Mouse (Mus musculus) liver, embryonic 13.5 days (tissue): ENCODE data around the gene Nab2. TPM values are rescaled to one million over a fixed set of nuclear protein-coding genes. Genes with fewer than 3 reads are reported as not detected.
A peak's percentile ranks its signal among the peaks of the same experiment; 100 is the strongest.

ENCODE experiments used
- ATAC-seq: fragments of 200-750 bp; cut with Nextera tagmentation; 2 replicates; pipeline ENCODE4 v1.8.0; 2017; ENCODE audit warnings: low read depth, mild to moderate bottlenecking, moderate number of reproducible peaks, moderate library complexity
- DNase-seq: peaks from one replicate; pipeline ENCODE4 v3.0.0; 2022
- H3K27ac ChIP-seq: fragments of 300-500 bp; sonication (generic); 2 replicates; pipeline ENCODE4 v1.5.1; 2015; ENCODE audit warnings: moderate library complexity, mild to moderate bottlenecking, inconsistent platforms
- H3K27me3 ChIP-seq: fragments of 300-500 bp; sonication (generic); 2 replicates; pipeline ENCODE4 v1.6.1; 2015; ENCODE audit warnings: mild to moderate bottlenecking, inconsistent platforms
- H3K36me3 ChIP-seq: fragments of 300-500 bp; sonication (generic); 2 replicates; pipeline ENCODE4 v1.6.1; 2015; ENCODE audit warnings: mild to moderate bottlenecking, inconsistent platforms
- H3K4me1 ChIP-seq: fragments of 300-500 bp; sonication (generic); replicated peaks from 2 replicates; pipeline ENCODE4 v1.6.1; 2015; ENCODE audit warnings: inconsistent platforms
- H3K4me2 ChIP-seq: fragments of 300-500 bp; sonication (generic); 2 replicates; pipeline ENCODE4 v1.6.1; 2015; ENCODE audit warnings: inconsistent platforms, mild to moderate bottlenecking, moderate library complexity
- H3K4me3 ChIP-seq: fragments of 300-500 bp; sonication (generic); replicated peaks from 2 replicates; pipeline ENCODE4 v1.5.1; 2015; ENCODE audit warnings: mild to moderate bottlenecking, inconsistent platforms
- H3K9ac ChIP-seq: fragments of 300-500 bp; sonication (generic); 2 replicates; pipeline ENCODE4 v1.6.1; 2015; ENCODE audit warnings: mild to moderate bottlenecking, inconsistent platforms
- H3K9me3 ChIP-seq: fragments of 300-500 bp; sonication (generic); replicated peaks from 2 replicates; pipeline ENCODE4 v1.6.1; 2016; ENCODE audit warnings: inconsistent platforms
- WGBS: fragments of 180-500 bp; shearing (Covaris S2); methylation state at CpG from one replicate; pipeline ENCODE4 v1.1.7; 2015; ENCODE audit not compliant: insufficient replicate concordance; 5-methylcytosine and 5-hydroxymethylcytosine counted together
- polyA plus RNA-seq: library from polyadenylated mRNA; unstranded; fragments of >200 nt; fragmentation: Nextera tagmentation; extraction: Ambion mirVana; gene quantifications from 2 replicates; pipeline ENCODE4 v1.2.1, GENCODE M21; 2015

The Nab2 gene
- polyA plus RNA-seq, 1 experiment from 2014 or later = 1.5 TPM

- no peak overlapping the region for H3K4me3 ChIP-seq
- peaks cover 11% of the 10 kb centered on the region for H3K4me1 ChIP-seq
- H3K4me2 ChIP-seq = no peak overlapping the region
- no peak overlapping the region for H3K27ac ChIP-seq
- no peak overlapping the region for H3K9ac ChIP-seq
- 48% methylated on average over 2 of the region's 2 CpGs for WGBS
- peak; percentile 43; the same call in 1 of the 2 replicates for ATAC-seq
- H3K9me3 ChIP-seq = no peaks in the 10 kb centered on the region
- H3K36me3 ChIP-seq = peaks cover 67% of the 10 kb centered on the region
- DNase-seq = no peak
- H3K27me3 ChIP-seq = no peaks in the 10 kb centered on the region
Observed at GRCm38 (mm10) chr10:127694636-127695035, 26.3 kb upstream of the Nab2 start.

GRCm38 (mm10) chr10:127691053-127691452 lies 22.7 kb upstream of the Nab2 start:
- Histone ChIP-seq H3K4me1 (peaks cover 11% of the 10 kb centered on the region), H3K4me3 (no peak overlapping the region), H3K27me3 (no peaks in the 10 kb centered on the region), H3K9ac (no peak overlapping the region), H3K4me2 (no peak overlapping the region), H3K27ac (no peak overlapping the region), H3K9me3 (no peaks in the 10 kb centered on the region), H3K36me3 (peaks cover 46% of the 10 kb centered on the region)
- WGBS = 3% methylated on average over 1 of the region's 1 CpGs
- ATAC-seq (no peak), DNase-seq (no peak)

- Histone ChIP-seq H3K27me3 (no peaks in the 10 kb centered on the region), H3K4me1 (peaks cover 10% of the 10 kb centered on the region), H3K4me3 (no peak overlapping the region), H3K36me3 (no peaks in the 10 kb centered on the region), H3K9me3 (no peaks in the 10 kb centered on the region), H3K9ac (no peak overlapping the region), H3K4me2 (no peak overlapping the region), H3K27ac (no peak overlapping the region)
- DNase-seq (no peak), ATAC-seq (no peak)
- WGBS = 76% methylated on average over 6 of the region's 6 CpGs
Observed at GRCm38 (mm10) chr10:127682886-127683285, 14.5 kb upstream of the Nab2 start.

- Histone ChIP-seq H3K27ac (no peak overlapping the region), H3K9ac (no peak overlapping the region), H3K4me3 (no peak overlapping the region), H3K4me1 (peaks cover 23% of the 10 kb centered on the region), H3K36me3 (no peaks in the 10 kb centered on the region), H3K27me3 (no peaks in the 10 kb centered on the region), H3K4me2 (no peak overlapping the region), H3K9me3 (no peaks in the 10 kb centered on the region)
- ATAC-seq (no peak), DNase-seq (no peak)
- WGBS = 71% methylated on average over 3 of the region's 3 CpGs
Observed at GRCm38 (mm10) chr10:127679881-127680280, 11.5 kb upstream of the Nab2 start.

- Histone ChIP-seq H3K27me3 (no peaks in the 10 kb centered on the region), H3K4me2 (no peak overlapping the region), H3K9me3 (no peaks in the 10 kb centered on the region), H3K36me3 (no peaks in the 10 kb centered on the region), H3K4me3 (no peak overlapping the region), H3K27ac (no peak overlapping the region), H3K9ac (no peak overlapping the region), H3K4me1 (peaks cover 23% of the 10 kb centered on the region)
- no peak for ATAC-seq
- WGBS = 82% methylated on average over 1 of the region's 1 CpGs
- DNase-seq = no peak
Observed at GRCm38 (mm10) chr10:127679208-127679607, 10.8 kb upstream of the Nab2 start.

GRCm38 (mm10) chr10:127677591-127678336 lies 9.4 kb upstream of the Nab2 start:
- peak overlapping the region; percentile 95 for H3K4me2 ChIP-seq
- ATAC-seq = no peak
- H3K4me3 ChIP-seq = peak overlapping the region; percentile 87
- H3K27ac ChIP-seq = peak overlapping the region; percentile 83
- H3K27me3 ChIP-seq = no peaks in the 10 kb centered on the region
- H3K36me3 ChIP-seq = no peaks in the 10 kb centered on the region
- peaks cover 23% of the 10 kb centered on the region for H3K4me1 ChIP-seq
- H3K9me3 ChIP-seq = no peaks in the 10 kb centered on the region
- 6% methylated on average over 14 of the region's 14 CpGs for WGBS
- peak overlapping the region; percentile 82 for H3K9ac ChIP-seq
- peak; percentile 64 for DNase-seq

GRCm38 (mm10) chr10:127676691-127677548 lies 8.6 kb upstream of the Nab2 start:
- peak overlapping the region; percentile 87 for H3K4me3 ChIP-seq
- H3K9me3 ChIP-seq = no peaks in the 10 kb centered on the region
- H3K27me3 ChIP-seq = no peaks in the 10 kb centered on the region
- peak overlapping the region; percentile 82 for H3K9ac ChIP-seq
- H3K4me1 ChIP-seq = peaks cover 23% of the 10 kb centered on the region
- H3K36me3 ChIP-seq = no peaks in the 10 kb centered on the region
- peak overlapping the region; percentile 95 for H3K4me2 ChIP-seq
- peak overlapping the region; percentile 83 for H3K27ac ChIP-seq
- ATAC-seq = peak; percentile 93
- peak; percentile 88 for DNase-seq
- WGBS = under 1% methylated on average over 71 of the region's 71 CpGs

GRCm38 (mm10) chr10:127675859-127676398 lies 7.6 kb upstream of the Nab2 start:
- no peaks in the 10 kb centered on the region for H3K9me3 ChIP-seq
- H3K27ac ChIP-seq = peak overlapping the region; percentile 58
- WGBS = 46% methylated on average over 5 of the region's 5 CpGs
- peak overlapping the region; percentile 70 for H3K4me2 ChIP-seq
- H3K9ac ChIP-seq = peak overlapping the region; percentile 53
- H3K36me3 ChIP-seq = no peaks in the 10 kb centered on the region
- H3K27me3 ChIP-seq = no peaks in the 10 kb centered on the region
- H3K4me1 ChIP-seq = peaks cover 23% of the 10 kb centered on the region
- DNase-seq (no peak), ATAC-seq (no peak)
- H3K4me3 ChIP-seq = peak overlapping the region; percentile 87

- 87% methylated on average over 8 of the region's 8 CpGs for WGBS
- Histone ChIP-seq H3K9me3 (no peaks in the 10 kb centered on the region), H3K4me1 (peaks cover 23% of the 10 kb centered on the region), H3K4me2 (no peak overlapping the region), H3K27ac (no peak overlapping the region), H3K27me3 (no peaks in the 10 kb centered on the region), H3K4me3 (no peak overlapping the region), H3K36me3 (no peaks in the 10 kb centered on the region), H3K9ac (no peak overlapping the region)
- DNase-seq (peak; percentile 70), ATAC-seq (no peak)
Observed at GRCm38 (mm10) chr10:127674794-127675522, 6.6 kb upstream of the Nab2 start.

- WGBS = 80% methylated on average over 6 of the region's 6 CpGs
- Histone ChIP-seq H3K36me3 (no peaks in the 10 kb centered on the region), H3K27ac (no peak overlapping the region), H3K9me3 (no peaks in the 10 kb centered on the region), H3K4me2 (no peak overlapping the region), H3K9ac (no peak overlapping the region), H3K27me3 (peaks cover 7% of the 10 kb centered on the region), H3K4me3 (no peak overlapping the region), H3K4me1 (peaks cover 25% of the 10 kb centered on the region)
- no peak for ATAC-seq
- no peak for DNase-seq
Observed at GRCm38 (mm10) chr10:127674046-127674655, 5.8 kb upstream of the Nab2 start.
